Mouse (Mus musculus): ENCODE results near the gene Esm1. TPM values are rescaled to one million over a fixed set of nuclear protein-coding genes. Genes with fewer than 3 reads are reported as not detected.
A peak's percentile ranks its signal among the peaks of the same experiment; 100 is the strongest.
"Not testable (repeated sequence)": the region's sequence is repeated elsewhere in the genome, so short reads cannot be mapped to it uniquely, and the experiment has no call there.

The Esm1 gene
- total RNA-seq, 4 experiments from 2014 or later, result 20.4 to 37.6 (median 29.9) TPM

DNA sequence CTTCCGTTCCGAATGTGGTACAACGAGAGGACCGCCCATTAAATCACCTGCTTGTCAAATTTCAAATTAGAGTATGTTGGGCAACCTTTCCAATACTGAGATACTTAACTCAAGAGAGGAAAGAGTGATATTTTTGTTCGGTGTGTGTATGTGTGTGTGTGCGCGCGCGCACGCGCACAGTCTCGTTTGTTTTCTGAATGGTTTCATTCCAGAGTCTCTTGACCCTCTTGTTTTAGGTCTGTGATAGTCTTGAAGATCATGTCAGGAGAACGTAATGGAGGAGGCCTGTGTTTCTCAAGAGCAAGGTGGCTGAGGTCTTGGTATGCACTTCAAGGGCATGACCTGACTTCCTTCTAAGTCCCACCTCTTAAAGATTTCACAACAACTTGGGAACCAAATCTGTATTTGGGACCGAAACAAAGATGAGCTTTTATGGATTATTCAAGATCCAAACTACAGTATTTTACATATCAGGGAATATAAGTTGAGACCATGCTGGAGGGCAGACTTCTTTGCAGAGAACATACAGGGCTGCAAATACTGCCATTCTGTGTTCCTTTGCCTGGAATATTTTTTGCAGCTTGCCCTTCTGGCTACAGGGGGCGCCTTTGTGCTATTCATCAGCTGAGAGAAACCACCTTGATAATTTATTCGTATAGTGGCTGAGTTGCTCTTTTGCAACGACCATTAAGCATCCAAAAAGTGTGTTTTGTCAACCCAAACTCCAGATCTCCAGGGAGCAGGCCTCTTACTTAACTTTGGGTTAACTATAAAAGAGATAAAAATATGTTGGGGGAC lies 18.4 kb downstream of the Esm1 start:
- no peak for DNase-seq

DNA sequence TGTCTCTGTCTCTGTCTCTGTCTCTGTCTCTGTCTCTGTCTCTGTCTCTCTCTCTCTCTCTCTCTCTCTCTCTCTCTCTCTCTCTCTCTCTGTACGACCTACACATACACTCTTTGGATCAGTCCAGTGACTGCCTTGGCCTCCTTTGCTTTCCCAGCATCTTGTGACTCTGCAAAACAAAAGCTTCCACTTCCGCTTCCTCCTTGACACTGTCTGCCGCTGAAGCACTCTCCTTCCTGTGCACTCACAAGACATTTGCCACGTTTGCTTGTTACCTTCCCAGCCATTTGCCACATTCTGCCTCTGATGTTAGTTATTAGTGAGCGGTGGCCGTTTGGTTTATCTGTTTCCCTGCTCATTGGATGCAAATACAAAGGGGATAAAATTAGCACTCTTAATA lies 32.7 kb downstream of the Esm1 start:
- DNase-seq, result no peak

DNA sequence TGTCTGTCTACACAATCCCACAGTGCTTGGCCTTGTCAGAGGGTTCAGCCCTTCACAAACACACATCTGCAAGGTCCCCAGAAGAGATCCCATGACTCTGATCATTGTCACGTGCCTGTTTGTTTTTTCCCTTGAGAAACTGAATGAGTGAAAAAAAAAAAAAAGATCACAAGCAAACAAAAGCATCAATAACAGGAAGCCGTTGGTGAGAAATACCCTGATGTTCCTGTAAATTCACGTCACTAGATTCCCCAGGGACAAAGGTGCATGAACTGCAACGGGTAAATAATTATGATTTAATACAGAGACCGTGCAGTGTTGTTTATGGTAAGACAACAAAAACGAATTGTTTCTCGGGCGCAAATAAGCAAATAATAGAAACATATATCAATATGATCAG lies 35.6 kb downstream of the Esm1 start:
- DNase-seq, result no peak

DNA sequence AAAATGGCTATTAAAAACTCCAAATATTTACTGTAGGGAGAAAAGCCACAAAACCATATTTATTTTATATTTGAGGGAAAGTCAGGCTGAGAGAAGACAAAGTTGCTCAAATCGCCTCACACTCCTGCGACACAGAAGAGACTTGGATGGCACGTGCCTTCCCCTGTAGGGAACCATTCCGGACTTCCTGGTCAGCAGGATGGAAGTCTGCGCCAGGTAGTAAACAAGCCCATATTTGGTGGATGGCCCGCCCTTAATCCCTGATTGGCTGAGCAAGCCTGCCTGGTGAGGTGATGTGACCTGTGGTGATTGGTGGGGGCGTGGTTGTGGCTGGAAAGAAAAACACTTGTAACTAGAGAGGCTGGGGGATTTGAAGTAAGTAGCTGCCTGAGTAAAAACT lies 43.1 kb downstream of the Esm1 start:
- not testable (repeated sequence) for DNase-seq

DNA sequence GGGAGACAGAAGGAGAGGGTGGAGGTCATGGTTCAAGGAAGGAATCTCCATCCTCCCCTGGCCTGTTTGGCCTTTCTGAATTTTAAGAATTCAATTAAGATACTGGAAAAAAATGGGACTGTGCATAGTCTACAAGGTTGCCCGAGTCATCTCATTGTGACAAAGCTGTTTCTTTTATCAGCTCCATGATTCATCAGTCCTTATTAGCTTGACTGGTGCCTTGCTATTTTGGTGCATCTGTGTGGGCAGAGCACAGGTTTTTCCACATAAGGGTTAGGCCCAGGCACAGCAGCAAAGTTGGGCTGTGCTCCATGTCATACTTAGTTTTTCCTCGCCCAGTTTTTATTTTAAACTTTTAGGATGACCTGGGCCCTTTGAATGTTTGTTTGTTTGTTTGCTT lies 47.3 kb downstream of the Esm1 start:
- DNase-seq, result no peak

DNA sequence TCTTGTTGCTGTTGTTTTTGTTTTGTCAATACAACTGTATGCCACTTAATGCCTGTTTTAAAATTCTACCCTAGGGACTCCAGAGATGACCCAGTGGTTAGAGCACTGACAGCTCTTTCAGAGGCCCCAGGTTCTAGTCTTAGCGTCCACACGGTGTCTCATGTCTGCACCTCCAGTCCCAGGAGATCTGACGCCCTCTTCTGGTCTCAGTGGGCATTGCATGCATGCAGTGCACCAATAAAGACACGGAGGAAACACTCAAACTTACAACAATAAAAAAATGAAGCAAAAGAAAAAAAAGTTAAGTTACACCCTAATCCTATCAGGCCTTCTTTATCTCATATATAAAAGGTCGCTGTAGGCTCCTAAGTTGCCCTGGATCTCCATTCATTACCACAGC lies 47.7 kb downstream of the Esm1 start:
- no peak for DNase-seq

DNA sequence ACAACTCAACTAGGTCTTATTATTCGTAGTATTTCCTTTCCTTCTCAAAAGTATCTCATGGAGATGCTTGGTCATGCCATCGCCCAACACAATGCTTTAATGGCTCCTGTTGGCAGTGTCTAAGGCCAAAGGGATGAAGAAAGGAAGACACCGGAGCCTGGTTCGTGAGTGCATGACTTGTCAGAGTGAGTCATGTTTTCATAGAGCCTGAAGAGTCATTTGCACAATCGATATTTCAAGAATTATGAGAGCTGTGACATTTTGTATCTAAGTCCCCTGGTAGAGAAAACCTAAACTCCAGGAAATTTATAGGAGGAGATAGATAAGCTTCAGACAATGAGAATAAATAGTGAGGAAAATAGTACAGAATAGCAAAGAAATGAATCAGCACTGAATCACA lies 49.8 kb downstream of the Esm1 start:
- DNase-seq, result no peak

DNA sequence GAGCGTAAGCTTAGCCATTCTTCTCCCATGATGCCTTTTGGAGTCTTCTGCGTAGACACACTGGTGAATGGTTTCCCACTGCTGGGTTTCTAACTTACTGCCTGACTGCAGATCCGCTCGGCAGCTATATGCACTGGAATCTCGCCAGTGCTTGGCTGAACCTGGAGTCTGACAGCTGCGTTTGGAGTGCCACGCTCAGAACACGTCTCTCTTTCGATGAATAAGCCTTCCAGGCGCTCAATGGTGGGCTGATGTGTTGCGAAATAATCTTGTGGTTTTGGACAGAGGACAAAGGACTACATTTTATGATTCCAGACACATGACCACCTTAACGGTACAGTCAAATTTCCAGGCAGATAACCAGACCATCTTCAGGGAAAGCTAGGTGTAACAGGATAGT lies 53.4 kb downstream of the Esm1 start:
- no peak for DNase-seq

DNA sequence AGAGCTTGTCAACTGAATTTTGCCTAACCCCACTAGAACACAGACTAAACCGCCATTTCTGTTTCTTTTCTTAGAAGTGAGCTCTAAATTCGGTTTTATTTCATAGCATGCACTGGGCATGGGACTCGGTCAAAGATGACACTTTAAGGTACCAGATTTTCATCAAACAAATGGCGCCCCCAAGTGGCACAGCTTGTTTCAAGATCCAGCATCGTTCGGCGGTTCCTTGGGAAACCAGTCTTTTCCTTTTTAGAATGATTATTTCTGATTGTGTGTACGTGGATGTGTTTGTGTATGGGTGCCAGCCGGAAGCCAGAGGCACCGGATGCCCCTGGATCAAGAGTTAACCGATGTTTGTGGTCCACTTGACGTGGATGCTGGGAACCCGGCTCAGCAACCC lies 55.8 kb downstream of the Esm1 start:
- no peak for DNase-seq

DNA sequence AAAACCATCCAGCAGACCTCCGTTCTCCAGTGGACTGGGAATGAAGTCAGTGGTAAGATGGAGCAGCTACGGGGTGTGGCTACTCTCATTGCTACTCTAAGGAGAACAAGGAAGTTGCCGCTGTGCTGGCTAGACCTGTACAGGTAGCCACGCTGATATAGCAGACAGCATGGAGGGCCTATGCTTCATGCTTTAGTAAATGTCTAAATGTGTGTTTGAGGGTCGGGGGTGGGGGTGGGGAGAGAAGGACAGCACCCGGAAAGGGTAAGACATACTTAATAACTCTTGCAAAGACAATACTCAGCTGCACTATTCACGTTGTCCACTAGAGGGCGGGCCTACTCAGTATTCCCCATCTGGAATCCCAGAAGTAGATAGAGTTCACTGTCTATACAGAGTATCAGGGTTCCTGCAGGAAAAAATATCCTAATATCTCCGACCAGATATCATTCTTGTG lies 57.1 kb downstream of the Esm1 start:
- peak; percentile 38 for DNase-seq

DNA sequence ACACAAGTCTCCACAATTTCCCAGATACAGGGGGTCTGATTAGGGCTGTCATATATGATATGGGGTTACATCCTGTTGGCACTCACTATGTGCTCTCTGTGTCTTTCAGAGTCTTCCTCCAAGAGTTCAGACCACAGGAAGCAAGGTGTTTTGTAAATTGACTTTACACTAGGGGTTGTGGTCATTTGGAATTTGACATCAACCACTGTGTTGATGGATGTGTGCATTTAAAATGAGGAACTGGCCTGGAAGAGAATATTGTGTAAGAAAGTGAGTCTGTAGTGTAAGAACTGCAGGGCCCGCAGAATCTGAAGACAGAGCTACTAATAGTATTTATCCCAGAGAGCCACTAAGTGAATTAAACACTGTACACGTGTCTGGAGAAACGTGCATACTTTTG lies 57.7 kb downstream of the Esm1 start:
- no peak for DNase-seq

Other genes with a start within 250 kb of the Esm1 start
- gene Ccno, start 221.9 kb upstream of the Esm1 start, total RNA-seq (2022), result under 1 TPM; 0.73 to 0.87 (median 0.77) TPM
- under 1 TPM in 1 of 4 experiments, not detected in 3; 0.11 TPM for gene Mcidas, start 215.8 kb upstream of the Esm1 start, total RNA-seq (2022)
- gene Cdc20b, start 174.5 kb upstream of the Esm1 start, total RNA-seq (2022), result not detected
- gene Gpx8, start 163.2 kb upstream of the Esm1 start, total RNA-seq (2022), result 100 to 1,000 TPM in 2 of 4 experiments, 10 to 100 TPM in 2; 91.6 to 107 (median 101) TPM
- 1 to 10 TPM in 1 of 4 experiments, under 1 TPM in 2, not detected in 1; 0.46 to 1.5 (median 0.77) TPM for gene Gzma, start 108.7 kb upstream of the Esm1 start, total RNA-seq (2022)
- gene Gzmk, start 16.2 kb downstream of the Esm1 start, total RNA-seq (2022), result under 1 TPM in 1 of 4 experiments, not detected in 3; 0.40 TPM
- gene BC067074, start 83.5 kb downstream of the Esm1 start, total RNA-seq (2022), result 1 to 10 TPM in 1 of 4 experiments, under 1 TPM in 3; 0.77 to 1.6 (median 0.87) TPM